Mouse (Mus musculus): ENCODE measurements around the gene Pdzd7.

GRCm38 (mm10) chr19:44992712-44993111, 52.8 kb downstream of the Pdzd7 start:
- TF ChIP-seq CEBPB (IDR thresholded peaks at IDR 0.05; ENCODE audit: insufficient read depth, poor library complexity, severe bottlenecking) (no peak), E2F4 (IDR thresholded peaks at IDR 0.05; ENCODE audit: insufficient read depth) (no peak), USF1 (IDR thresholded peaks at IDR 0.05; ENCODE audit: low read depth) (no peak), POLR2A (IDR thresholded peaks at IDR 0.05; ENCODE audit: insufficient read length, low read depth) (no peak), TCF12 (IDR thresholded peaks at IDR 0.05; ENCODE audit: insufficient read depth, poor library complexity, severe bottlenecking) (no peak), SRF (IDR thresholded peaks at IDR 0.05; ENCODE audit: control insufficient read depth, insufficient read length, low read depth) (no peak), MYOD1 (IDR thresholded peaks at IDR 0.05; ENCODE audit: control insufficient read depth in 1 of 3, insufficient read length in 2 of 3, low read depth in 2 of 3) (no peak), MAX (IDR thresholded peaks at IDR 0.05; ENCODE audit: low read depth) (no peak), TCF3 (IDR thresholded peaks at IDR 0.05; ENCODE audit: insufficient read length, low read depth) (no peak), POLR2AphosphoS2 (IDR thresholded peaks at IDR 0.05; ENCODE audit: insufficient read length, low read depth) (no peak), MYOG (IDR thresholded peaks at IDR 0.05; ENCODE audit: control insufficient read depth in 1 of 3, insufficient read depth in 1 of 3, insufficient read length in 2 of 3, low read depth in 2 of 3) (no peak)

Measured in myocyte (in vitro differentiated cells).